Mouse (Mus musculus): ENCODE measurements around the gene Tnk2. TPM values are rescaled to one million over a fixed set of nuclear protein-coding genes. Genes with fewer than 3 reads are reported as not detected.
A peak's percentile ranks its signal among the peaks of the same experiment; 100 is the strongest.

The Tnk2 gene
- polyA plus RNA-seq, 2 experiments: 3.8 to 15.3 TPM

GRCm38 (mm10) chr16:32641440-32642219 is 2.0 kb upstream of the Tnk2 start:
- Histone ChIP-seq H3K27ac (no peak overlapping the region), H3K4me1 (replicated peaks; ENCODE audit: control insufficient read depth in 2 of 2, insufficient read depth in 2 of 2, low read length in 1 of 2) (peaks cover 9 to 24% of the 10 kb centered on the region in 2 experiments), H3K4me3 (ENCODE audit: insufficient read depth in 1 of 2, low read depth in 2 of 2, low read length in 2 of 2) (no peak overlapping the region), H3K9me3 (ENCODE audit: control insufficient read depth, low read length) (no peaks in the 10 kb centered on the region), H3K9ac (replicated peaks) (no peak overlapping the region), H3K27me3 (ENCODE audit: control insufficient read depth, insufficient read depth, low read length) (no peaks in the 10 kb centered on the region), H3K4me2 (ENCODE audit: low read depth) (no peak overlapping the region), H3K36me3 (replicated peaks; ENCODE audit: control insufficient read depth, insufficient read depth, low read depth) (no peaks in the 10 kb centered on the region)
- DNase-seq (ENCODE audit: low read depth in 3 of 3, low spot score in 3 of 3) (no peak), ATAC-seq (ENCODE audit: insufficient read depth) (no peak)
- TF ChIP-seq EP300 (IDR thresholded peaks at IDR 0.05; ENCODE audit: low read depth) (no peak), CTCF (IDR thresholded peaks at IDR 0.05; ENCODE audit: low read depth) (no peak)
- WGBS (ENCODE audit: insufficient replicate concordance): 66% methylated on average over 18 of the region's 20 CpGs

DNA sequence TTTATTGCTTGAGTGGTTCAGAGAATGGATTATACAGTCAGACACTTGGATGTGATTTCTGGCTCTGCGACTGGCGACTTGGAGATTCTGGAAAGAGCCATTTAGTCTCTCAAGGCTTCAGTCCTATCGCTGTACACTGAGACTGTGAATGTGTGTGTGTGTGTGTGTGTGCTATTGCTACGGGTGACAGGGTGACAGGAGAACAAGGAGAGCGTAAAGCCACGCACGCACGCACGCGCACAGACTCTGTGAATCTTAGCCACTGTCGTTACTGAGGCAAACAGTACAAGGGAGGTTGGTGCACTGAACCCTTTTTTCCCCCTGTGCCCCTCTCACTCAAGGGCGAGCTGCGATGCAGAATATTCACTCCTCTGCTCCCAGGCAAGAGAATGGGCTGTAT is 1.4 kb upstream of the Tnk2 start:
- H3K27me3 ChIP-seq (ENCODE audit: control insufficient read depth, insufficient read depth, low read length): no peaks in the 10 kb centered on the region

DNA sequence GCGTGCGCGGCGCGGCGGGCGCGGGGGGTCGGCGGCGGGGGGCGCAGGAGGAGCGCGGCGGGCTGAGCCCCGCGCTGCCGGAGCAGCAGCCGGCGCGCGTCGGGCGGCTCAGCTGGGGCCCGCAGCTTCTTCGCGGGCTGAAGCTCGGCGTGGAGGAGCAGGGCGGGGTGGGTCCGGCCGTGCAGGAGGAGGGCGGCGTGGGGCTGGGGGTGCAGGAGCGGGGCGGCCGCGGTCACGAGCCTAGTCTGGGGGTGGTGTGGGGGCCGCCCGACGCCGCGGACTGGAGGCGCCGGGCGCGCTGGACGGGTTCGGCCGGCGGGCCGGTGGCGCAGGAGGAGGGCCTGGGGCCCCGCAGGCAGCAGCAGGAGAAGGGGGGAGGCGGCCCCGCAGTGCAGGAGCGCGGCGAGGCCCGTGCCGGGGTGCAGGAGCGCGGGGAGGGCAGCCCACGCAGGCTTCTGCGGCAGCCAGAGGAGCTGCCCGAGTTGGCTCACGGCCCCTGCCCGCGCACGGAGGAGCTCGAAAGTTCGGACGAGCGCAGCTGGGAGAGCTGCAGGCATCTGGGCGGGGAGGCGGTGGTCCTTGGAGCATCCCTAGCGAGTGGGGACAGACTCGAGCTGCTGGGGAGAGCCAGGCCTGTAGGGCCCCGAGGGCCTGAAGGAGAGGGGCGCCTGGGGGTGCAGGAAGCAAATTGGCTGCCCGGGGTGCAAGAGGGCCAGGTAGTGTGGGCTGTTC is 561 bp downstream of the Tnk2 start:
- no peak for TF ChIP-seq CTCF (IDR thresholded peaks at IDR 0.05; ENCODE audit: low read depth)
- TF ChIP-seq EP300 (IDR thresholded peaks at IDR 0.05; ENCODE audit: low read depth): no peak
- Histone ChIP-seq H3K9ac (replicated peaks) (peak overlapping the region; percentile 93), H3K9me3 (ENCODE audit: control insufficient read depth, low read length) (no peaks in the 10 kb centered on the region), H3K4me1 (replicated peaks; ENCODE audit: control insufficient read depth in 2 of 2, insufficient read depth in 2 of 2, low read length in 1 of 2) (peaks cover 9 to 17% of the 10 kb centered on the region in 2 experiments), H3K27ac (peak overlapping the region; percentile 61), H3K36me3 (replicated peaks; ENCODE audit: control insufficient read depth, insufficient read depth, low read depth) (no peaks in the 10 kb centered on the region), H3K4me2 (ENCODE audit: low read depth) (peak overlapping the region; percentile 89), H3K4me3 (ENCODE audit: insufficient read depth in 1 of 2, low read depth in 2 of 2, low read length in 2 of 2) (peak overlapping the region; percentile 64 to 92), H3K27me3 (ENCODE audit: control insufficient read depth, insufficient read depth, low read length) (no peaks in the 10 kb centered on the region)
- under 1% methylated on average over 71 of the region's 82 CpGs for WGBS (ENCODE audit: insufficient replicate concordance)
- DNase-seq (ENCODE audit: low read depth in 3 of 3, low spot score in 3 of 3): no peak
- peak; percentile 48 for ATAC-seq (ENCODE audit: insufficient read depth)

More for the DNA sequence above, 1.4 kb upstream of the Tnk2 start:
- Histone ChIP-seq H3K9me3 (ENCODE audit: control insufficient read depth, low read length) (no peaks in the 10 kb centered on the region), H3K27ac (no peak overlapping the region), H3K9ac (replicated peaks) (no peak overlapping the region), H3K4me2 (ENCODE audit: low read depth) (no peak overlapping the region), H3K36me3 (replicated peaks; ENCODE audit: control insufficient read depth, insufficient read depth, low read depth) (no peaks in the 10 kb centered on the region), H3K4me3 (ENCODE audit: insufficient read depth in 1 of 2, low read depth in 2 of 2, low read length in 2 of 2) (no peak overlapping the region), H3K4me1 (replicated peaks; ENCODE audit: control insufficient read depth in 2 of 2, insufficient read depth in 2 of 2, low read length in 1 of 2) (peaks cover 9 to 24% of the 10 kb centered on the region in 2 experiments)
- DNase-seq (ENCODE audit: low read depth in 3 of 3, low spot score in 3 of 3) (no peak), ATAC-seq (ENCODE audit: insufficient read depth) (no peak)
- TF ChIP-seq CTCF (IDR thresholded peaks at IDR 0.05; ENCODE audit: low read depth): no peak
- 74% methylated on average over 13 of the region's 13 CpGs for WGBS (ENCODE audit: insufficient replicate concordance)

- Histone ChIP-seq H3K36me3 (replicated peaks; ENCODE audit: control insufficient read depth, insufficient read depth, low read depth) (no peaks in the 10 kb centered on the region), H3K9me3 (ENCODE audit: control insufficient read depth, low read length) (no peaks in the 10 kb centered on the region), H3K4me1 (replicated peaks; ENCODE audit: control insufficient read depth in 2 of 2, insufficient read depth in 2 of 2, low read length in 1 of 2) (peaks cover 9 to 17% of the 10 kb centered on the region in 2 experiments), H3K27me3 (ENCODE audit: control insufficient read depth, insufficient read depth, low read length) (no peaks in the 10 kb centered on the region), H3K4me2 (ENCODE audit: low read depth) (peak overlapping the region; percentile 89), H3K4me3 (ENCODE audit: insufficient read depth in 1 of 2, low read depth in 2 of 2, low read length in 2 of 2) (peak overlapping the region; percentile 64 to 92), H3K27ac (peak overlapping the region; percentile 61), H3K9ac (replicated peaks) (peak overlapping the region; percentile 93)
- no peak for DNase-seq (ENCODE audit: low read depth in 3 of 3, low spot score in 3 of 3)
- TF ChIP-seq EP300 (IDR thresholded peaks at IDR 0.05; ENCODE audit: low read depth): no peak
- TF ChIP-seq CTCF (IDR thresholded peaks at IDR 0.05; ENCODE audit: low read depth): no peak
- WGBS (ENCODE audit: insufficient replicate concordance): 18% methylated on average over 12 of the region's 12 CpGs
- peak; percentile 12; the same call in 1 of the 2 replicates for ATAC-seq (ENCODE audit: insufficient read depth)
Measured at GRCm38 (mm10) chr16:32644801-32645170, 1.1 kb downstream of the Tnk2 start.

DNA sequence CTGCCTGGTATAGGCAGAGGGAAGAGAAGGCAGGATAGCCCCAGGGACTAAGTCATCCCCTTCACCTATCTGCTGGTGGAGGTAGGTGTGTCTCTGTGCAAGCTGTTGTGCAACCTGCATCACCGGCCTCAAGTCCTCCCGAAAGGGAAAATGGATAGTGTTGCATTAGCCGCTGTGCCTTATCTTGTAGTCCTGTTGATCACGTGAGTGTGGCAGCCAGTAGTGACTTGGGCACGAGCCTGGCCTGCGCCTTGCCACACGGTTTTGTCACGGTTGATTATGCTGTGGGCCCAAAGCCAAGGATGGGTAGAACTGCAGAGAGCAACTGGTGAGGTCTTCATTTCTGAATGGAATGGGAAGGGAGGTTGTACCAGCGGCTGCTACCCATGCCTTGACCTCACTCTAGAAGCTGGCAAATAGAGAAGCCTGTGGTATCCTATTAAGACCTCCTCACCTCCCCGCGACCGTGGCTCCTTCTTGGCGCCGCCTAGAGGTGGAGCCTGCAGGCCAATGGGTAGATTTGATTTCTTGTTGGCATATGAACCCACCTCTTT is 1.8 kb downstream of the Tnk2 start:
- Histone ChIP-seq H3K27ac (peak overlapping the region; percentile 61), H3K27me3 (ENCODE audit: control insufficient read depth, insufficient read depth, low read length) (no peaks in the 10 kb centered on the region), H3K4me1 (replicated peaks; ENCODE audit: control insufficient read depth in 2 of 2, insufficient read depth in 2 of 2, low read length in 1 of 2) (peaks cover 9 to 17% of the 10 kb centered on the region in 2 experiments), H3K36me3 (replicated peaks; ENCODE audit: control insufficient read depth, insufficient read depth, low read depth) (no peaks in the 10 kb centered on the region), H3K4me3 (ENCODE audit: insufficient read depth in 1 of 2, low read depth in 2 of 2, low read length in 2 of 2) (peak overlapping the region; percentile 64 to 92), H3K4me2 (ENCODE audit: low read depth) (peak overlapping the region; percentile 89), H3K9ac (replicated peaks) (peak overlapping the region; percentile 93), H3K9me3 (ENCODE audit: control insufficient read depth, low read length) (no peaks in the 10 kb centered on the region)
- WGBS (ENCODE audit: insufficient replicate concordance): 5% methylated on average over 14 of the region's 14 CpGs
- ATAC-seq (ENCODE audit: insufficient read depth) (peak; percentile 83), DNase-seq (ENCODE audit: low read depth in 3 of 3, low spot score in 3 of 3) (peak; percentile 70 to 76 (median 71))
- TF ChIP-seq CTCF (IDR thresholded peaks at IDR 0.05; ENCODE audit: low read depth) (peak; percentile 86), EP300 (IDR thresholded peaks at IDR 0.05; ENCODE audit: low read depth) (no peak)

Measured in liver, embryonic 14.5 days (tissue).